Mouse (Mus musculus): Measurements from ENCODE around the gene Man2c1. TPM values are rescaled to one million over a fixed set of nuclear protein-coding genes. Genes with fewer than 3 reads are reported as not detected.

The Man2c1 gene
- total and polyA plus RNA-seq, 3 experiments, result 56.3 to 106 (median 66.7) TPM

GRCm38 (mm10) chr9:57163137-57163536 is 32.6 kb downstream of the Man2c1 start:
- Histone ChIP-seq H3K27me3 (ENCODE audit: insufficient read depth, low read length) (peaks cover 23% of the 10 kb centered on the region), H3K9me3 (replicated peaks) (no peaks in the 10 kb centered on the region), H3K4me1 (ENCODE audit: insufficient read depth, low read depth, low read length) (peaks cover 14% of the 10 kb centered on the region), H3K4me3 (ENCODE audit: low read depth, low read length) (no peak overlapping the region), H3K36me3 (replicated peaks) (no peaks in the 10 kb centered on the region)
- no peak for ATAC-seq (ENCODE audit: extremely low read depth, insufficient number of reproducible peaks, low FRiP score, poor library complexity, severe bottlenecking)
- TF ChIP-seq GATA2 (IDR thresholded peaks at IDR 0.05; ENCODE audit: borderline replicate concordance, low read depth, low read length), result no peak
- TF ChIP-seq CTCF (IDR thresholded peaks at IDR 0.05; ENCODE audit: low read depth, low read length), result no peak
- TF ChIP-seq TAL1 (conservative IDR thresholded peaks at IDR 0.05; ENCODE audit: low read depth, low read length), result no peak
- no peak for TF ChIP-seq GATA1 (IDR thresholded peaks at IDR 0.05; ENCODE audit: borderline replicate concordance, low read length)
- no peak for TF ChIP-seq POLR2AphosphoS5 (IDR thresholded peaks at IDR 0.05; ENCODE audit: insufficient replicate concordance, low read depth, low read length)
- no peak for DNase-seq (ENCODE audit: low spot score)

GRCm38 (mm10) chr9:57166173-57166572 is 35.7 kb downstream of the Man2c1 start:
- no peak for TF ChIP-seq GATA1 (IDR thresholded peaks at IDR 0.05; ENCODE audit: borderline replicate concordance, low read length)
- no peak for TF ChIP-seq CTCF (IDR thresholded peaks at IDR 0.05; ENCODE audit: low read depth, low read length)
- no peak for TF ChIP-seq POLR2AphosphoS5 (IDR thresholded peaks at IDR 0.05; ENCODE audit: insufficient replicate concordance, low read depth, low read length)
- no peak for TF ChIP-seq GATA2 (IDR thresholded peaks at IDR 0.05; ENCODE audit: borderline replicate concordance, low read depth, low read length)
- TF ChIP-seq TAL1 (conservative IDR thresholded peaks at IDR 0.05; ENCODE audit: low read depth, low read length), result no peak
- no peak for DNase-seq (ENCODE audit: low spot score)
- Histone ChIP-seq H3K9me3 (replicated peaks) (no peaks in the 10 kb centered on the region), H3K27me3 (ENCODE audit: insufficient read depth, low read length) (peaks cover 27% of the 10 kb centered on the region), H3K36me3 (replicated peaks) (no peaks in the 10 kb centered on the region), H3K4me1 (ENCODE audit: insufficient read depth, low read depth, low read length) (peaks cover 7% of the 10 kb centered on the region), H3K4me3 (ENCODE audit: low read depth, low read length) (no peak overlapping the region)
- ATAC-seq (ENCODE audit: extremely low read depth, insufficient number of reproducible peaks, low FRiP score, poor library complexity, severe bottlenecking), result no peak

GRCm38 (mm10) chr9:57168411-57168810 is 37.9 kb downstream of the Man2c1 start:
- Histone ChIP-seq H3K36me3 (replicated peaks) (no peaks in the 10 kb centered on the region), H3K4me1 (ENCODE audit: insufficient read depth, low read depth, low read length) (no peaks in the 10 kb centered on the region), H3K27me3 (ENCODE audit: insufficient read depth, low read length) (peaks cover 22% of the 10 kb centered on the region), H3K4me3 (ENCODE audit: low read depth, low read length) (no peak overlapping the region), H3K9me3 (replicated peaks) (no peaks in the 10 kb centered on the region)
- TF ChIP-seq TAL1 (conservative IDR thresholded peaks at IDR 0.05; ENCODE audit: low read depth, low read length) (no peak), GATA1 (IDR thresholded peaks at IDR 0.05; ENCODE audit: borderline replicate concordance, low read length) (no peak), CTCF (IDR thresholded peaks at IDR 0.05; ENCODE audit: low read depth, low read length) (no peak), POLR2AphosphoS5 (IDR thresholded peaks at IDR 0.05; ENCODE audit: insufficient replicate concordance, low read depth, low read length) (no peak), GATA2 (IDR thresholded peaks at IDR 0.05; ENCODE audit: borderline replicate concordance, low read depth, low read length) (no peak)
- DNase-seq (ENCODE audit: low spot score) (no peak), ATAC-seq (ENCODE audit: extremely low read depth, insufficient number of reproducible peaks, low FRiP score, poor library complexity, severe bottlenecking) (no peak)

Other genes starting within 250 kb of the Man2c1 start
- 5.8 and 6.9 TPM in 2 replicates for gene Snx33, start 202.3 kb upstream of the Man2c1 start, total RNA-seq (2014; fragmentation: Nextera tagmentation)
- 6.5 and 7.4 TPM in 2 replicates for gene Snx33, start 202.3 kb upstream of the Man2c1 start, total RNA-seq (2017)
- 0.96 and 1.2 TPM in 2 replicates for gene Snx33, start 202.3 kb upstream of the Man2c1 start, polyA plus RNA-seq (2012)
- 42.1 and 49.6 TPM in 2 replicates for gene Imp3, start 193.2 kb upstream of the Man2c1 start, total RNA-seq (2014; fragmentation: Nextera tagmentation)
- gene Imp3, start 193.2 kb upstream of the Man2c1 start, total RNA-seq (2017), result 67.1 and 72.5 TPM in 2 replicates
- gene Imp3, start 193.2 kb upstream of the Man2c1 start, polyA plus RNA-seq (2012), result 61.8 and 68.6 TPM in 2 replicates
- gene Snupn, start 179.8 kb upstream of the Man2c1 start, total RNA-seq (2014; fragmentation: Nextera tagmentation), result 18.2 and 19.2 TPM in 2 replicates
- 18.7 and 21.3 TPM in 2 replicates for gene Snupn, start 179.8 kb upstream of the Man2c1 start, total RNA-seq (2017)
- 1.7 and 2.4 TPM in 2 replicates for gene Snupn, start 179.8 kb upstream of the Man2c1 start, polyA plus RNA-seq (2012)
- gene Ptpn9, start 135.8 kb upstream of the Man2c1 start, total RNA-seq (2014; fragmentation: Nextera tagmentation), result 29.6 and 36.1 TPM in 2 replicates
- gene Ptpn9, start 135.8 kb upstream of the Man2c1 start, total RNA-seq (2017), result 26.2 and 29.2 TPM in 2 replicates
- 62.4 and 69.9 TPM in 2 replicates for gene Ptpn9, start 135.8 kb upstream of the Man2c1 start, polyA plus RNA-seq (2012)
- gene Sin3a, start 58.6 kb upstream of the Man2c1 start, total RNA-seq (2014; fragmentation: Nextera tagmentation), result 78.5 and 116 TPM in 2 replicates
- 45.0 and 46.1 TPM in 2 replicates for gene Sin3a, start 58.6 kb upstream of the Man2c1 start, total RNA-seq (2017)
- gene Sin3a, start 58.6 kb upstream of the Man2c1 start, polyA plus RNA-seq (2012), result 15.4 and 24.1 TPM in 2 replicates
- 0.58 and 3.0 TPM in 2 replicates for gene Neil1, start 17.6 kb downstream of the Man2c1 start, total RNA-seq (2014; fragmentation: Nextera tagmentation)
- gene Neil1, start 17.6 kb downstream of the Man2c1 start, total RNA-seq (2017), result 2.1 and 2.6 TPM in 2 replicates
- gene Neil1, start 17.6 kb downstream of the Man2c1 start, polyA plus RNA-seq (2012), result 9.3 and 10.7 TPM in 2 replicates
- 40.3 and 59.7 TPM in 2 replicates for gene Commd4, start 27.6 kb downstream of the Man2c1 start, total RNA-seq (2014; fragmentation: Nextera tagmentation)
- 130 and 175 TPM in 2 replicates for gene Commd4, start 27.6 kb downstream of the Man2c1 start, total RNA-seq (2017)
- gene Commd4, start 27.6 kb downstream of the Man2c1 start, polyA plus RNA-seq (2012), result 33.3 and 36.2 TPM in 2 replicates
- not detected in 2 replicates for gene Trcg1, start 105.9 kb downstream of the Man2c1 start, total RNA-seq (2014; fragmentation: Nextera tagmentation)
- gene Trcg1, start 105.9 kb downstream of the Man2c1 start, total RNA-seq (2017), result 0.16 TPM in 1 of 2 replicates, not detected in the other
- not detected in 2 replicates for gene Trcg1, start 105.9 kb downstream of the Man2c1 start, polyA plus RNA-seq (2012)
- 88.1 and 99.3 TPM in 2 replicates for gene 1700017B05Rik, start 131.9 kb downstream of the Man2c1 start, total RNA-seq (2014; fragmentation: Nextera tagmentation)
- 20.1 and 21.1 TPM in 2 replicates for gene 1700017B05Rik, start 131.9 kb downstream of the Man2c1 start, total RNA-seq (2017)
- gene 1700017B05Rik, start 131.9 kb downstream of the Man2c1 start, polyA plus RNA-seq (2012), result 154 and 169 TPM in 2 replicates